Mouse (Mus musculus) kidney, postnatal 25 days (tissue): ENCODE data around the gene Cnrip1.
"Not testable (repeated sequence)": the region's sequence is repeated elsewhere in the genome, so short reads cannot be mapped to it uniquely, and the experiment has no call there.

Experiments used
- DNase-seq, 2 experiments: peaks; one replicate each; pipeline ENCODE4 v3.0.0; 2021; ENCODE audit warnings: mixed read lengths in 2 of 2

The Cnrip1 gene

GRCm38 (mm10) chr11:17051545-17052475, at the start of gene Cnrip1, which contains the start of gene Plek:
TSS of gene Cnrip1 (plus strand) at chr11:17051586.
TSS of gene Plek (minus strand) at chr11:17052381.
- peak; percentile 54 to 77 for DNase-seq

DNA sequence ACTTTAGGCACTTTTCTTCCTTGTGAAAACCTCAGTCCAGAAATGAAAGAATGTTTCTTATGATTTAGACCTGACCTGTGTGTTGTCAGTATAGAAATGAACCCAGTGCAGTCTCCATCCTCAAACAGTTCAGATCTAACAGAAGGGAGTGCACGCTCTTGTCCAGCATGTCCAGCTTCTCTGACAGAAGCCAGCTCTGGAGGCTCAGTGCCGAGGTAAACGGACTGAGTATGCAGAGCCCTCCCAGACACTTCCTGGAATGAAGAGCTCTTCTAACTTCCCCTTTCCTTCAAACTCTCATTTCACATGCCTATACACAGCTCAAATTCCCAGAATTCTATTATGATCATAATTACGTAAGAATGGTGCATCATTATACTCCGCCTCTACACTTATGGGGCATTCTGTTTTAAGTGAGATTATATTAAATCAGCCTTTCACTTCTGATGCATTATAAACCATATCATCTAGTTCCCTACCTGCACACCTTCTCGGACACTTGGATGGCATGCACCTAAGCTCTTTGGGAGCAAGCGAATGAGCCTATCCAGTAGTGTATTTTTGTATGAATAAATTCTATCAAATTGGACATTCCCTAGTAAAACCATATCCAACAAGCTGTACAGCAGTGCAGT, 48.5 kb upstream of the Cnrip1 start:
- DNase-seq = no peak

DNA sequence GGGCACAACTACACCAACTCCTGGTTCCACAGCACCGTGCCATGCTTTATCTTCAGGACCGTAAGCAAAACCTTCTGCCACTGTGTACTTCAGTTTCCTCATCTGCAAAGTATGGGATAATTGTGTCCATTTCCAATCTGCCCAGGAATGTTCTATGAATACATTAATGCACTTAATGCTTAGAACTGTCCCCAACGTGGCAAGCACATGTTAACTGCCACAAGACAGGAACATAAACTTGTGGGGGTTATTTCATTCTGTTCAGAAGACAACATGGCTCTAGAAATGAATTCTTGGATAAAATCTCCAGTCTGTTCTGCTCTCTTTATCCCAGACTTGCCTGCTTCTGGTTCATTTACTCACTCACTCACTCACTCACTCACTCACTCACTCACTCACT, 47.6 kb upstream of the Cnrip1 start:
- DNase-seq = no peak

GRCm38 (mm10) chr11:17004899-17005846, 46.2 kb upstream of the Cnrip1 start:
- no peak for DNase-seq

- not testable (repeated sequence) for DNase-seq
Observed at GRCm38 (mm10) chr11:17006526-17006925, 44.9 kb upstream of the Cnrip1 start.

DNA sequence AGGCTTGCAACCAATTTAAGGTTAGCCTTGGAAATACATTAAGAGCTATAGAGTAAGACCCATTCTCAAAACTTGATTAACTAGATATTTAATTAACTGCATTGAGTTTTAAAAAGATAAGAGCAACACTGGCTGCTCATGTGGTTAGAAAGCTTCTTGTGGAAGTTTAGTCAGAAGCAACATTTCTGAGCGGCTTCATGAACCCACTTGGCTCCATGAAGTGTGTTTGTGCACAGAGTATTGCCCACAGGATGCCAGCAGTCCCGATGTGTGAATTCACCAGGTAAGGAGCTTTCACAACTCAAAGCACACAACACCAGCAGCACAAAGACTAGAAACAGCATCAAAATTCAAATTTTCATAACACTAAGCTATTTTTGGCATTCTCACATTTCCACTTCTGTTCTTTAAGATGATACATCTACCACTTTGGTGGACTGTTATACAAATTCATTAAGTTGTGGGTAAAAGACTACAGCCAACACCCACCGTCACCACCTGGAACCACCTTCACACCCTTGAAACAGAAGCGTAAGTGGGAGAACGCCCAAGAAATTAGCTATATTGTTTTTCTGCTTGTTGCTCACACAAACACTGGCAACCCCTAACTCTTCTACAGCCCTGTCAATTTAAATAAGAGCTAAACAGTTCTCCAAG, 43.7 kb upstream of the Cnrip1 start:
- DNase-seq = no peak

DNA sequence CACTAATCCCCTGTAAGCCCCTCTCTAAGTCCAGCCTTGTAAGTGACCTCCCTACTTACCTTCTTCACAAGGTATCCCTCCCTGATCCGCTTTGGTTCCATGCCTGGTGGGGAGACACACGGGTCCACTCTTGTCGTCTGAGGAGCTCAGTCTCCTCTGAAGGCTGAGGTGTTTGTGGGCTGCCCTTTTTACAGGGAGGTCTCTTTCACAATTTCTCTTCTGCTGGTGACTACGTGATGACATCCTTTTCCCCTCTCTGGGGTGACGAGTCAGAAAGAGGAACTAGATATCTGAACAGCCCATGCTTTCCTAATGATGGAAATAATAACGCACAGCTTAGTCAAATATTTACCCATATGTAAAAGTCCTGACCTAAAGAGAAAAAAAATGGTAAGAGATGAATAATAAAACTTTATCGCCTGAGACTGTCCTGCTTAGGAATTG, 42.9 kb upstream of the Cnrip1 start:
- DNase-seq = no peak

DNA sequence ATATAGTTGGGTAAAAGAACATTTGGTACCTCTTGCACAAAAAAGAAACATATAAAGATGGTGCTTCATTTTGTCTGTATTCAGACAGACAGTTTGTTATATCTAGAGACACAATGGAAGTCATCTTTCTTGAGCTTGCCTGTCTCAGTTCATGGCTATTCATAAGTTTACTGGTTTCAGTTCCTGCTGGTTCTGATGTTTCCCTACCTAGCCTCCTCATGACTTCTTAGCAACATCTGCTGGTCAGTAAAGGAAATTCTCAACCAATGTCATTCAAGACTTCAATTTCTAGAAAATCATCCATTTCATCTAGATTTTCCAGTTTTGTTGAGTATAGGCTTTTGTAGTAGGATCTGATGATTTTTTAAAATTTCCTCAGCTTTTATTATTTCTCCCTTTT, 38.4 kb upstream of the Cnrip1 start:
- no peak for DNase-seq

- DNase-seq = no peak
Observed at GRCm38 (mm10) chr11:17019328-17019727, 32.1 kb upstream of the Cnrip1 start.

DNA sequence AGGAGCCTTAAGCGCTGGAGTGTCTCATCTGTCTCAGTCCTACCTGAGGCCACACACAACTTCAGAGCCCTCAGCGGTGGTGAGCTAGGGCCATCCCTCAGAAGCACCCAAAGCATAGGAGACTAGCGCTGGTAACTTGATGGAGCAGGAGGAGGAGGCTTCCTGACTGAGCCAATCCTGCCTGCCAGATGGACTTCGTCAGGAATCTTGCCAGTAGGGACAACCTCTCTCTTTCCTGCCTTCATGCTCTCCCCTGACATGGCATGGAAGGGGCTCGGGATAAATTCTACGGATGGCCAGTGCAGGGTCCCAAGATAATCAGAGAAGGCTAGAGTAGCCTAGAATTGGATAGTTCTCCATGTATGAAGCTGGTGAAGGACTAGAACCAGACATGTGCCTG, 28.2 kb upstream of the Cnrip1 start:
- no peak for DNase-seq

DNA sequence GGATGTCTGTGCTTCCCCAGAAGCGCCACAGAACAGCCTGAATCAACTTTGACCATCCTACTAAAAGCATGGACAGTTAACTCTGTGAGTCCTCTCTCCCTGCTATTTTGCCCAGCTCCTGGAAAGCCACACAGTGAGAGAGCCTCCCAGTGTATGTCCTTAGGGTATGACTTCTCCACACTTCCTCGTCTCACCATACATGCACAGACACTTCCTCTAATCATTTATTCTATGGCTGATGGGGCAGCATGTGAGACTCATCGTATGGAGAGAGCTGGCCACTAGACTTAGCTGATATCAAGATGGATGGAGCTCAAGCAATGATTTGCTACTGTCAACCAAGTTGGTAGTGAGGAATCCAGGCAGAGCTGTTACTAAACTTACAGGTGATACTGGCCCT, 27.4 kb upstream of the Cnrip1 start:
- DNase-seq = no peak

GRCm38 (mm10) chr11:17045806-17046205, 5.6 kb upstream of the Cnrip1 start:
- no peak for DNase-seq

DNA sequence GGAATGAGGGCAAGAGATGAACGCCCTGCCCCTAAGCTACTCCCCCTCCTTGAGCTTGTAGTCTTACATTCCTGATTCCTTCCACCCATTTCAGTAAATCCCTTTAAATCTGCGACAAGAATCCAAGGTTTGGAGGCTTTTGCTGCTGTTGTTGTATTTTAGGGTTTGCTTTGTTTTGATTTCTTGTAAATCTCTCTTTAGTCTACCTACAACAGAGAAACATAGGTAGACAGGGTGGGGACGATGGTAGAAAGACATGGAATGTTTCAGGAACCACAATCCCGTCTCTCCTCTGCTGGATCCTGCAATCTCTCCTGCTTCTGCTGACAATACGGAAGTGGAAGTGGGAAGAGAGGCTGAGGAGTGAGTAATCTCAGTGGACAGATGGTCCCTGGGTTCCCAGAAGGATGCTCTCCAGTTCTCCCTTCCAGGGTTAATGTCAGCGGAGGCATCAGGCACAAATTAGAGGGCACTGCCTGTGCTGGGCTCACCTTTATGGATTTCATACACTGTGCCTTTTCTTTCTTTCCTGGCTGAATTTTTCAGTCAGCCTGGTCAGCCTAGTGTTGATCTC, 1.2 kb downstream of the Cnrip1 start:
- DNase-seq = no peak

DNA sequence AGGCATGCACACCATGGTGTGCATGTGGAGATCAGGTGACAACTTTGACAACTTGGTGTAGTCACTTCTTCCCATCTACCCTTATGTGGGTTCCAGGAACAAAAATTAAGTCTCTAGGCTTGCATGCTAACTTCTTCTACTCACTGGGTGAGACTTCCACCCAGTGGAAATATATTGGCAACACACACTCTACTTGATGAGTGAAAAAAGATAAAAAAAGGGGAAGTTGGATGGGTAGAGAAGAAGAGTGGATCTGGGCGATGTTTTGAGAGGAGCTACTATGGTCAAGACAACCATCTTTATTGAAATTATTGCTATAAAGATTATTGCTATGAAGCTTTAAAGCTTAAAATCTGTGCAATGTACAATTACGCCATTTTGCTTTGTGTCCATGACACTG, 18.0 kb downstream of the Cnrip1 start:
- DNase-seq = not testable (repeated sequence)

DNA sequence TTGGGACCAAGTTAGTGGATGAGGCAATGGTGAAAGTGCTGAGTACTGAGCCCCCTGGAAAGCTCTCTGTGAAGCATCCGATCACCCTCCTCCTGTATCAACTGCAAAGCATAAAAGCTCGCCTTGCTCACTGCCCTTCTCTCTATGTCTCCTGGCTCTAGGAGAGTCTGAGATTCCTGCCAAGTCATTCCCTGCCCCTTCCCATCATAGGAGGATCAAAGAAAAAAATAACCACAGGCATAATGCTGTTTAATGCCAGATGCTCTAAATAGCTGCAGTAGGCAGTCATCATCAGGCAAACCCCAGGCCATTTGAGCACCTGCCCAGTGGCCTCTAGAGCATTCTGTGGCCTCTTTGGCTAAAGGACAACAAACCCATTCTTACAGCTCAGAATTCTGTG, 24.3 kb downstream of the Cnrip1 start:
- no peak for DNase-seq

DNA sequence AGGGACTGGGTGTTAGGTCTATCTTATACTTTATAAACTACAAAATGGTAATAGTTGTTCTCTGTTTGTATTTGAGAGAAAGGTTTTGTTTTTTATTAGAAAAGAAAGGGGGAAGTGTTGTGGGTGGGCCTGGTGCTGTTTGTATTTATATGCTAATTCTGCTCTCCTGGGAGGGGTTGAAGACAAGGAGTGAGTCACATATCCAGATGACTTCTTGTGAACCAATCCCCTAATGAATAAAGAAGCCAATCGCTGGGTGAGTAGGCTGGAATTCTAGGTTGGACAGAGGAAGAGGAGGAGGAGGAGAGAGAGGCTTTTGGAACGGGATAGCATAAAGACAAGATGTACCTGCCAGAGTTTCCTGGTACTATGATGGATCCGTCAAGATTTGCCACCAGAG, 30.7 kb downstream of the Cnrip1 start:
- DNase-seq = no peak

DNA sequence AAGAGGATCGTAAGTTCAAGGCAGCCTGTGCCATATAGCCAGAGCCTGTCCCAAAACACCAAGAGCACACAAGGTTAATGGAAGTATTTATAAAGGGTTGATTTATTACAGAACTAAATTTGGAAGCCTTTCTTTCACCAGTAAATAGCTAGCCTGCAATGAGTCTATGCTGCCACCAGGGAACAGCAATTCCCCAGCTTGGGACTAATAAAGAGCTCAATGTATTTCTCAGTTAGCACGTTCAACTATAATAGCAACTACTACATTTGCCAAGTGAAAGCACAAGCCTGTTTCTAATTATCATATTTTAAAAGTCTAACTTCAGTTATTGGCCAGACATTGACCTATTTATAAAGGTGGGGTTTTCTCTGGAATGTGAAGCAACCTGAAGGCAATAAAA, 31.6 kb downstream of the Cnrip1 start:
- DNase-seq = peak; percentile 18 to 39

- DNase-seq = no peak
Observed at GRCm38 (mm10) chr11:17083455-17083854, 32.1 kb downstream of the Cnrip1 start.

DNA sequence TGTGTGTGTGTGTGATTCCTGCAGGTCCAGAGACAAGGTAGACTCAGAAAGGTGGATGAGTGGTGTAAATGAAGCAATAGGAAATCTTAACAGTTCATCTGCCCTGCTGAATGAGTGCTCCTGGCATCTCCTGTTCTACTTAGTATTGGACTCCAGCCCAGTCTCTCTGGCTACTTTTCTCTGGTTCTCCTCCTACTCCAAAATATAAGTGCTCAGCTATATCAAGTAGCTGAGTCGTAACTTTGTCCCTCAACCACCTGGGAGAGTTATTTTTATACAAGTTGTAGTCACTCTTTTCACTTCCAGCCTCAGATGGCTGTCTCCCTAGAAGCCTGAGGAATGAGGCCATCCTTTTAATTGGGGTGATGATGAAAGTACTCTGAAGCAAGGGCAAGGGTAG, 32.5 kb downstream of the Cnrip1 start:
- DNase-seq = no peak

DNA sequence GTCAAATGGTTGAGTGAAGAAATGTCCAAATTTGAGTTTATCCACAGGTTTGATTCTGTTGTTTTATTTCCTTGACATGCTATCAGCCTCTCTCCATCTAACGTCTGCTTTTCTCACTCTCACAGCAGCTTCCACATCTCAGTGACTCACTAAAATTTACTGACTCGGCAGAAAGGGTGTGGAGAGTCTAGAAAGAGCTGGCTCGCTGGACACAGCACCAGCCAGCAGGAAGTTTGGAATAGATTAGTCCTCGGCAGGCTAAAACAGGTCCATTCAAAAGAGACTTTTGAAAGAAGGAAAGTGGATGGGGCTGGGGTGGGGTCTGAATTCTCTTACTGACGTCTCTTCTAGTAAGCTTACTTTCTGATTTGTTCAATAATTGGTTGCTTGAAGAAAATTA, 34.7 kb downstream of the Cnrip1 start:
- peak in 1 of 2 experiments; percentile 6 for DNase-seq

- no peak for DNase-seq
Observed at GRCm38 (mm10) chr11:17106936-17107335, 55.5 kb downstream of the Cnrip1 start.

DNA sequence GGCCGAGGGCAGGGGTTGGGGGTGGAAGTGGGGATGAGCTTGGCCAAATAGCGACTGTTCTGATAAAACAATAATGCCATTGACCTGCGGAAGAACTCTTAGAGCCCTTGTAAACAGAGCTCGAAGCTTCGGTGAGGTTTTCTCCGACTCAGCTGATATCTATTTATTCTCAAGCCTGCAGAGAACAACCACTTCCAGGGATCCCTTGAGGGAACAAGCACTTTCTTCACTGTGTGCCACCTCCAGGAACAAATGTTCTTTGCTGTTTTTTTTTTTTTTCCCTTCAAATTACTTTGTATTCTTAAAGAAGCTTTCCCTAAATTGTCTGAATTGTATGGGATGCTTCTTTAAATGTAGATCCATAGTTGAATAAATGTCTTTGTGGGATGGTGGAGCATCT, 56.0 kb downstream of the Cnrip1 start:
- DNase-seq = peak in 1 of 2 experiments; percentile 5
